Mouse (Mus musculus): ENCODE results near the gene Cep63. TPM values are rescaled to one million over a fixed set of nuclear protein-coding genes. Genes with fewer than 3 reads are reported as not detected.

The Cep63 gene
- total RNA-seq, 2 experiments from 2014 or later: 28.1 to 28.3 TPM

- DNase-seq (ENCODE audit: low spot score in 2 of 2): no peak
These were observed 48.9 kb downstream of the Cep63 start for GRCm38 (mm10) chr9:102577480-102577879.

- DNase-seq (ENCODE audit: low spot score in 2 of 2): no peak
These were observed 53.4 kb downstream of the Cep63 start for GRCm38 (mm10) chr9:102572888-102573287.

DNA sequence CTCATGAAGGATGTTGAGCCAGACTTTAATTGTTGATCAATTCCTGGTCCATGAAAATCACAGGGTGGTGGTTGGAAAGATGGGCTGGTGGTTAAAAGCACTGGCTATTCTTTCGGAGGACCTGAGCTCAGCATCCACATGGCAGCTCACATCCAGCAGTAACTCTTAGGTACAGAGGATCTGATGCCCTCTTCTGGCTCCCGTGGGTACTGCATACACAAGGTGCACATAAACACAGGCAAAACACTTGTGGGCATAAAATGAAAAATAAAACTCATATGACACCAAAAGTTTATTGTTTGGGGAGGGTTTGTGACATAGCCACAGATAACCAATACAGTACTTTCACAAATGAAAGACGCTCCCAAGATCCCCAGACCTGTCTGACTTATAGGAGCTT lies 67.9 kb downstream of the Cep63 start:
- DNase-seq (ENCODE audit: low spot score in 2 of 2): no peak

GRCm38 (mm10) chr9:102553781-102554180 lies 72.6 kb downstream of the Cep63 start:
- DNase-seq (ENCODE audit: low spot score in 2 of 2): no peak

GRCm38 (mm10) chr9:102551771-102552170 lies 74.6 kb downstream of the Cep63 start:
- DNase-seq (ENCODE audit: low spot score in 2 of 2): no peak

DNA sequence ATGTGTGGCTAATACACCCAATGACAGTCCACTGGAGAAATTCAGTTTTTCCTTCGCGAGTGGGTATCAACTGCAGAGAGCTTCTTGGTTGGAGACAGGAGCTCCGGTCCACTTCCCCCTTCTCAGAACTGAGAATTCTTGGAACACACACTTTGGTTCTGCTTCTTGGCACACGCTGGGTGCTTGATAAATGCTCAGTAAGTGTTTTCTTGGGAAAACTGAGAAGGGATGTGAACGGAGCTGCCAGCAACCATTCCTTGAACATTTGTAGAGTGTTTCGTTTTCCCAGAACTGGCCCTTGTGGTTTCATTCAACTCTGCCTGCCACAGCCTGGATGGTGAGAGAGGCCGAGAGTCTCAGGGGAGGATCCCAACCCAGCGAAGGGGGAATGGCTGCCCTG lies 77.1 kb downstream of the Cep63 start:
- no peak for DNase-seq (ENCODE audit: low spot score in 2 of 2)

- DNase-seq (ENCODE audit: low spot score in 2 of 2): no peak
These were observed 79.3 kb downstream of the Cep63 start for GRCm38 (mm10) chr9:102547028-102547354.

DNA sequence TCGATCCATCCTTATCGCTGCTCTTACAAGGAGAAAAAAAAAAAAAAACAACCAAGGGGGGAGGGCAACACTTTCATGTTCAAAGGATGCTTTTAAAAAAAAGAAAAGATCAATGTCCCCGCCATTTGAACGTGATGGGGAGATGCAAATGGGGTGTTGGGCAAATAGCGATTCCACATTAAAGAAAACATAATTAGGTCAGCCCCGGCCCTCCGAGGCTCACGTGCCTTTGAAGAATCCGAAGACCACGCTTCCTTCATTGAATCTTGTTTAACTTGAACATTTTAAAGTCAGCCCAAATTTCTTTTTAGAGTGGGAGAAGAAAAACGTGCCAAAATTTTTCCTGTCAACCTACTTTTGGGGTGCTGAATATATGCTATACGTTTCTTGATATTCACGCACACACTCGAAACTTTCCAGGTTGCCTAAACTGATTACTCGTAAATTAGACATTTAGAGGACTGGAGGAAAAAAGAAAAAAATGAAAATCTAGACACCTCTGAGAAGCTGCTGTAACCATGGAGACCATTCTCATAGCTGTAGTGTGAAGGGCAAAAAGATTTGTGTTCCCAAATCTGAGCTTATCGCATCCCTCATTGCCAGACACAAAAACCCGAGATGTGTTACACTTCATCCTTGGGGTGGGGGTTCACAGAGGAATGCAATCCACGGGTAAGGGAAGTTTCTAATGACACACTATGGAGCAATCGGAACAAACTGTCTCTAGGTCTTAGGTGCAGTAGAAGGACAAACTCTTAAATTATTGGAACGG lies 79.9 kb downstream of the Cep63 start:
- DNase-seq (ENCODE audit: low spot score in 2 of 2): no peak

GRCm38 (mm10) chr9:102545406-102546255 lies 80.7 kb downstream of the Cep63 start:
- DNase-seq (ENCODE audit: low spot score in 2 of 2): peak in 1 of 2 experiments; percentile 50

- DNase-seq (ENCODE audit: low spot score in 2 of 2): peak; percentile 93 to 94
These were observed 81.5 kb downstream of the Cep63 start for GRCm38 (mm10) chr9:102544773-102545366.

- no peak for DNase-seq (ENCODE audit: low spot score in 2 of 2)
These were observed 82.1 kb downstream of the Cep63 start for GRCm38 (mm10) chr9:102544116-102544772.

GRCm38 (mm10) chr9:102543761-102544115 lies 82.6 kb downstream of the Cep63 start:
- DNase-seq (ENCODE audit: low spot score in 2 of 2): no peak

- DNase-seq (ENCODE audit: low spot score in 2 of 2): no peak
These were observed 83.8 kb downstream of the Cep63 start for GRCm38 (mm10) chr9:102542540-102542939.

DNA sequence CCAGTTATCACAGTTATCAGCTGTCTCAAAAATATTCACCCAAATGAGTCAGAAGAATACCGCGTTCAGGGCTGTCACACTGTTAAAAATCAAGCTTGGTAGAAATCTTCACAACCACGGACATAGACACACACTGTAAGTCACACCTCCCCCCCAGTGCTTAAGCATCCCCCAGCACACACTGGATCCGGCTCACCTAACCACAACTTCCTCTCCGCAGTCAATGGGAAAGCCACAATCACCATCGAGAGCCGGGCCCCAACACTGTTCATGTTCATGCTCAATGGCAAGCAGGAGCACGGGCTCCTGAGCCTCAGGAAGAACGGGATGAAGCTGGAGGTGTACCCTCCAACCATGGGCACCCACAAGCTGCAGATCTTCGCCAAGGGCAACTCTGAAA lies 84.7 kb downstream of the Cep63 start:
- no peak for DNase-seq (ENCODE audit: low spot score in 2 of 2)

DNA sequence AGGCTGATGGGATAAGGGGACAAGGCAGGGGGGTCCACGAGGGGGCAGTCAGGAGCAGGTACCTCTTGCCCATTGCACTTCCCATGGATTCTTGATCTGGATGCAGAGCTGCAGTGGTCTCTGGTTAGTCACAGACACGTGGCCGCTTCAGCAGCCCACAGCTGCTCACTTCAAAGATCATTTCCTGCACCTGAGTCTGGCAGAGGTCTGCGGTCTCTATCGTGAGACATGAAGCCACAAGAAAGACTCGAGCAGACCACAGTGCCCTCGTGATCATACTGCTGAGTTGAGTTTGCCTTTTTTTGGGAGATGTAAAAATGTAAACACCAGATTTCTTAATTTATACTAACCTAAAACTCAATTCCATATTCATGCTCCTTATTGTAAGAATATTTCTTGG lies 86.6 kb downstream of the Cep63 start:
- DNase-seq (ENCODE audit: low spot score in 2 of 2): no peak

- DNase-seq (ENCODE audit: low spot score in 2 of 2): no peak
These were observed 89.4 kb downstream of the Cep63 start for GRCm38 (mm10) chr9:102536968-102537367.

Other genes with a start within 250 kb of the Cep63 start
- gene Ky, start 120.8 kb downstream of the Cep63 start, total RNA-seq (2021): 1 to 10 TPM; 4.9 to 7.4 TPM
- gene Anapc13, start 238 bp downstream of the Cep63 start, total RNA-seq (2021): 100 to 1,000 TPM; 106 TPM
- 10 to 100 TPM; 23.3 to 25.3 TPM for gene Amotl2, start 90.1 kb upstream of the Cep63 start, total RNA-seq (2021)
- 10 to 100 TPM; 36.0 to 40.0 TPM for gene Ryk, start 208.4 kb upstream of the Cep63 start, total RNA-seq (2021)